Comparison of ENCODE assay signal across 9 mouse cellular contexts in the genomic region with DNA sequence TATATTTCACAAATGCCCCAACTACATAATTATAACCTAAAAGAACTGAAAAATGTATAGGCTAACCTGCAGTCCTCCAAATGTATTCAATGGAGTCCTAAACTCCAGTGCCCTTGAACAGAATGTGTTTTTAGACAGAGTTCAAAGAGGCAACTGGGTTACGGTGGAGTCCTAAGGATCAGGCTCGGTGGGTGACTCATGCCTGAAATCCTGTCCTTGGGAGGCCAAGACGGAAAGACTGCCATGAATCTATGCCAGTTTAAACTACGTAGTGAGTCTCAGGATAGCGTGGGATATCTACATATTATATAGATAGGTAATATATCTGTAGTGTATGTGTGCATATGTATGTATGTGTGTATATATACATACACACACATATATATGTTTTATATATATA.
"Had no signal": no experiment of that assay in that cellular context is flagged by ENCODE, and none has a peak within 500 bp of the region (broad histone marks: within the 10 kb centered on the region; RNA-seq: fewer than 3 reads in every experiment).

No protein-coding gene starts in this region.

- DNase-seq: kidney, adult 8-10 months; kidney, postnatal 10 days; kidney, postnatal 36 days; left cerebral cortex, postnatal 4 days; liver, postnatal 0 days; lung, embryonic 14.5 days; retina, postnatal 1 day; thymus, adult 18-20 months; thymus, postnatal 36 days had no signal
